Mouse (Mus musculus) heart, postnatal 25 days (tissue): Measurements from ENCODE around the gene Memo1. TPM values are rescaled to one million over a fixed set of nuclear protein-coding genes. Genes with fewer than 3 reads are reported as not detected.
"Not testable (repeated sequence)": the region's sequence is repeated elsewhere in the genome, so short reads cannot be mapped to it uniquely, and the experiment has no call there.

Experiments used
- DNase-seq: peaks from one replicate; pipeline ENCODE4 v3.0.0; 2022; ENCODE audit warnings: low spot score
- intact Hi-C: fragments of 180-260 bp; cut with DNase I; formaldehyde crosslinking; loops from one replicate; pipeline ENCODE4 v1.15.1; 2025
- total RNA-seq, 2 experiments: library from RNA; stranded (reverse); gene quantifications; 2 replicates each; pipeline ENCODE4 v1.2.3; 2021

Gene Memo1
- 10 to 100 TPM; 66.8 to 74.1 TPM for total RNA-seq

DNA sequence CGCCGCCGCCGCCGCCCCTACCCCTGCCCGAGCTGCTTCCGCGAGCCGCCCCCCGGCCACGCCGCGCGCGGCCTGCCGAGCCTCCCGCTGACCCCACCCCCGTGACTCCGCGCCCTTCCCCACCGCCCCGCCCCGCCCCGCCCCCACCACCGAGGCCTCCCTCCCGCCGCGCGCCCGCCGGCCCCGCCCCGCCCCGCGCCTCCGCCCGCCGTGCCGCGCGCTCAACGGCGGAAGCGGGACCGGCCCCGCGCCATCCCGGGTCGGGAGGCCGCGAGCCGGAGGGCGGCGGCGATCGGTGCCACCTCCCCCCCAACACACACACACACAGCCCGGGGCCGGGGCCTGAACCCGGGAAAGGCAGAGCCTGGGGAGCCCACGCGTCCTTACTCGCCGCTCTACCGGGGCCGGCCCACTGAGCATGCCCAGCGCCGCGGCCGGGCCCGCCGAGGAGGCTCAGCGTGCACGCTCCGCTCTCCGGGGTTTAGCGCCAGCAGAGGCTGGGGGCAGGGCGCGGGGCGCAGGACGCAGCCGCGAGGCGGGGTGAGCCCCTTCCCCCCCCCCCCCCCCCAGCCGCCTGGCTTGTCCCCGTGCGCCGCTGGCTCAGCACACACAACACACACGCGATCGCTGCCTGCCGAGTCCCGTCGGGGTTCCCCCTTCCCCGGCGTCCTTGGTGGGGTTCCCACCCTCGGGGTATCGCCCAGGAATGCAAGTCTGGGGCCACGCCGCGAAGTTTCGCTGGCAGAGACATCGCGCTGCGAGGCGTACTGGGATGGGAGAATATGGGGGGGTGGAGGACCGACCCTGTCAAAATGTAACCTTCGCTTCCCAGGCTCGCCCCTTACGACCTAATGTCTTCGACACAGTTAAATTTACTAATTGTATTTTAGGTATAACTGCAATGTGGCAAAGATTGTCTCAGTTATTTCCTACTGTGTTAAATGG lies at the start of gene Memo1:
Gene Memo1, minus strand, starts transcription at position 496 of the 945 bp plus-strand sequence.
- peak; percentile 71 for DNase-seq
- intact Hi-C loops: loop anchor here (2.0 to 5.0 kb wide), 2 partner anchors 44 to 273 kb away; partner anchors contain the start of gene Spast

- no peak for DNase-seq
- intact Hi-C loops: no loop called here
Measured at GRCm38 (mm10) chr17:74341151-74341550, 45.8 kb upstream of the Memo1 start.

DNA sequence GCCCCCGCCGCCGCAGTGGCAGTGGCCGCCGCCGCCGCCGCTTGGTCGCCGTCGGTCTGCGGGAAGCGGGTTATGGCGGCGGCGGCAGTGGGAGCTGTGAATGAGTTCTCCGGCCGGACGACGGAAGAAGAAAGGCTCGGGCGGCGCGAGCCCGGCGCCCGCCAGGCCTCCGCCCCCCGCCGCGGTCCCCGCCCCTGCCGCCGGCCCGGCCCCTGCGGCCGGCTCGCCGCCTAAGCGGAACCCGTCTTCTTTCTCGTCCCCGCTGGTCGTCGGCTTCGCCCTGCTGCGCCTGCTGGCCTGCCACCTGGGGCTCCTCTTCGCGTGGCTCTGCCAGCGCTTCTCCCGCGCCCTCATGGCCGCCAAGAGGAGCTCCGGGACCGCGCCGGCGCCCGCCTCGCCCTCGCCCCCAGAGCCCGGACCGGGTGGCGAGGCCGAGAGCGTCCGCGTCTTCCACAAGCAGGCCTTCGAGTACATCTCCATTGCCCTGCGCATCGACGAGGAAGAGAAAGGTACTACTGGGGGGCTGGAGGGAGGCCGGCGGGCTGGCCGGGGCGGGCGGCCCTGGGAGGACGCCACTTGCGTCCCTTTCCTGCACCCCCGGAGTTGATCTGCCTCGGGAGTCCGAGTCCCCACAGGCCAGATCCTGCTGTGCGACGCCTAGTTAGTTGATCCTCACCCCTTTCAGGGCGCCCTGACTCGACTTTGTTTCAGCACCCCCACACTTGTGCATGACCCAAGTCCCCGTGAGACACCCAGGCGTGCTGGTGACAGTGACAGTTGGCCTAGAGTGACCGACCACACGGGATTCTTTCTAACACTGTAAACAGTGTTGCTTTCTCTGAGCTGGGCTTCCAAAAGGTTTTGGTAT lies 43.9 kb upstream of the Memo1 start, which contains the start of gene Spast:
Gene Spast, plus strand, starts transcription at position 51 of the 868 bp plus-strand sequence.
- intact Hi-C loops: loop anchor here (2.0 kb wide), 1 partner anchor 44 kb away; the partner anchor contains the start of gene Memo1
- DNase-seq: peak; percentile 62

DNA sequence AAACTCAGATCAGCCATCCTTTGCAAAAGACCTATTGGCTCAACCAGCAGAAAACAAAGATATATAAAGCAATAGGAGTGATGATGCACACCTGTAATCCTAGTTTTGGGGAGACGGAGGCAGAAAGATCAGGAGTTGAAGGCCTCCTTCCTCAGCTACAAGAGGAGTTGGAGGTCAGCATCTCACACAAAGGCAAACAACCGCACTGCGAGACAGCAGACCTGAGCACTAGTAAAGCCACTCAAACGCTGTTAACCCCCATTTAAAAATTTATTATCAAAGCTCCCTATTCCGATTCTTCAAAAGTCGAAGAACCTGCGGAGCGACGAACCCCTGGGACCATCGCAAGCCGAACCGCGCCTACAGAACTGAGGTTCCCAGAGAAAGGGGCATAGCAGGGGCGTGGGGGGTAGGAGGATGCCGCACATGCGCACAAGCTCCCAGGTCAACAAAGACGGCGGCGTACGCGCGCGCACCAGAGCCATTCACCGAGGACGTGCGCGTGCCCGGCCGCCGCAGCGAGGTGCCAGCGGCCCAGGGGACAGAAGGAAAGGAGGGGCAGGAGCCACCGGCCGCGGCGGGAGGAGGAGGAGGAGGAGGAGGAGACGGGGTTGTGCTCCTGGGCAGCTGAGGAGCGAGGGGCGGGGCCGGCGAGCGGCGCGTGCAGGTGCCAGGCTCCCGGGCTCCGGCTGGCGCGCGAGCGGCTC lies 43.1 kb upstream of the Memo1 start:
- peak; percentile 88 for DNase-seq
- intact Hi-C loops: loop anchor here (2.0 kb wide), 1 partner anchor 44 kb away; the partner anchor contains the start of gene Memo1

GRCm38 (mm10) chr17:74331049-74331676 lies 35.8 kb upstream of the Memo1 start:
- DNase-seq: no peak
- intact Hi-C loops: no loop called here

DNA sequence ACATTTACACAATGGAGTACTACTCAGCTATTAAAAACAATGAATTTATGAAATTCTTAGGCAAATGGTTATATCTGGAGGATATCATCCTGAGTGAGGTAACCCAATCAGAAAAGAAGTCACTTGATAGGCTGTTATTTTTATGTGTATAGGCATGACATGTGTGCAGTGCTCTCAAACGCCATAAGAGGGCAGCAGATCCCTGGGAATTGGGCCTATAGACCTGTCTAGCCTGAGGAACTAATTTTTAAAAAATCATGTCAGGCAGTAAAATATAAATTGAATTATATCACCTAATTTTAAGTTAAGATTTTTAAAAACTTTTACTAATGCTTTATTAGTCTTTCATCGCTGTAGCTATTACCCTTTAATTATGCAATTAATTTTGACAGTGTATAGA lies 32.8 kb upstream of the Memo1 start:
- intact Hi-C loops, DNase-seq: not testable (repeated sequence)

GRCm38 (mm10) chr17:74327195-74327594 lies 31.9 kb upstream of the Memo1 start:
- DNase-seq, intact Hi-C loops: not testable (repeated sequence)

DNA sequence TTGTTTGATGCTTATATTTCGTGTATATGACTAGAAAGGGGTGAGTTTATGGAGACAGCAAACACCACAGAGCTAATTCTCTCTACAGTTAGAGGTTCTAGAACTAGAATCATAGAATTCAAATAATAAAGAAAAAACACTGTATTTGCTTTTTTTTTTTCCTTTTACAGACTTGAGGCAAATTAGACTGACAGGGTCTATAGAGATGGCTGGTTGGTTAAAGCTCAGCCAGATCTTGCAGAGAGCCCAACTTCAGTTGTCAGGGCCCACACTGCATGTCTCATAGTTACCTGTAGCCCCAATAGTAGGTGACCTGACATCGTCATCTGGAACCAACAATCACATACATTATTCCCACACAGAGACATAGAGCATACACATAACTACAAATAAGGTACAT lies 28.5 kb upstream of the Memo1 start, which contains the start of gene Dpy30:
Gene Dpy30, minus strand, starts transcription at position 101 of the 400 bp plus-strand sequence.
- intact Hi-C loops: no loop called here
- DNase-seq: no peak

DNA sequence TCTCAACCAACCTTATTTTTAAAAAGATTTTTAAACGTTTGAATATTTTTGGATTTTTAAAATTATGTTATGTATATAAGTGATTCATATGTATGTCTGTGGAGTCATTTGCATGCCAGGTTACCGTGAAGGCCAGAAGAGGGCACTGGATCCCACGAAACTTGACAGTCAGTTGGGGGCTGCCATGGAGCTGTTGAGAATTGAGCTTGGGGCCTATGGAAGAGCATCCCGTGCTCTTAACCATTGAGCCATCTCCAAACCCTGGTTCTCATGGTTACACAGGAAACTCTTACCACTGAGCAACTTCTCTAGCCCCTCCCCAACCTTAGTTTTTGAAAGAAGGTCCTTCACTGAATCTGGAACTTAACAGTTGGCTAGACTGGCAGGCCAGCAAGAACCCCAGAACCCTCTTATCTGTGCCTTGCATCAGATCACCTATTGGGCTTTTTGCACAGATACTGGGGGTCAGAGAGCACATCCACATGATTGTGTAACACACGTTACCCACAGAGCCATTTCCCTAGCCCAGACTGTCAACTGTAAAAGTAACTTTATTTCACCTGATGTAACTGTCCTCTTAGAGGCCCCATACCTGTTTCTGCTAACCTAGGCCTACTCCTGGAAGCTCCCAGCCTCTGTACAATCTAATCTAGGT lies 27.2 kb upstream of the Memo1 start:
- intact Hi-C loops: no loop called here
- no peak for DNase-seq

DNA sequence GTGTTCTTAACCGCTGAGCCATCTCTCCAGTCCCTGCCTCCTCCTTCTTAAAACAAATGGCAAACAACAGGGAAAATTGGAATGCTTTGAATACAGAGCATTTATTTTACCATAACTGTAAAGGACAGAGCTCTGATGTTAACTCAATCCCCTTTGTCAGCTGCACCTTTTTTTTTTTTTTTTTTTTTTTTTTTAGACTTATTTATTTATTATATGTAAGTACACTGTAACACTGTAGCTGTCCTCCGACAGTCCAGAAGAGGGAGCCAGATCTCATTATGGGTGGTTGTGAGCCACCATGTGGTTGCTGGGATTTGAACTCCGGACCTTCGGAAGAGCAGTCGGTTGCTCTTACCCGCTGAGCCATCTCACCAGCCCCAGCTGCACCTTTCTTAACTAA lies 23.4 kb upstream of the Memo1 start:
- intact Hi-C loops: loop anchor here (5.0 kb wide), 1 partner anchor 296 kb away; no protein-coding TSS in a partner anchor

GRCm38 (mm10) chr17:74316309-74316863 lies 21.1 kb upstream of the Memo1 start:
- intact Hi-C loops: loop anchor here (5.0 kb wide), 1 partner anchor 294 kb away; no protein-coding TSS in a partner anchor
- peak; percentile 85 for DNase-seq

More for the DNA sequence above, 23.4 kb upstream of the Memo1 start:
- no peak for DNase-seq

DNA sequence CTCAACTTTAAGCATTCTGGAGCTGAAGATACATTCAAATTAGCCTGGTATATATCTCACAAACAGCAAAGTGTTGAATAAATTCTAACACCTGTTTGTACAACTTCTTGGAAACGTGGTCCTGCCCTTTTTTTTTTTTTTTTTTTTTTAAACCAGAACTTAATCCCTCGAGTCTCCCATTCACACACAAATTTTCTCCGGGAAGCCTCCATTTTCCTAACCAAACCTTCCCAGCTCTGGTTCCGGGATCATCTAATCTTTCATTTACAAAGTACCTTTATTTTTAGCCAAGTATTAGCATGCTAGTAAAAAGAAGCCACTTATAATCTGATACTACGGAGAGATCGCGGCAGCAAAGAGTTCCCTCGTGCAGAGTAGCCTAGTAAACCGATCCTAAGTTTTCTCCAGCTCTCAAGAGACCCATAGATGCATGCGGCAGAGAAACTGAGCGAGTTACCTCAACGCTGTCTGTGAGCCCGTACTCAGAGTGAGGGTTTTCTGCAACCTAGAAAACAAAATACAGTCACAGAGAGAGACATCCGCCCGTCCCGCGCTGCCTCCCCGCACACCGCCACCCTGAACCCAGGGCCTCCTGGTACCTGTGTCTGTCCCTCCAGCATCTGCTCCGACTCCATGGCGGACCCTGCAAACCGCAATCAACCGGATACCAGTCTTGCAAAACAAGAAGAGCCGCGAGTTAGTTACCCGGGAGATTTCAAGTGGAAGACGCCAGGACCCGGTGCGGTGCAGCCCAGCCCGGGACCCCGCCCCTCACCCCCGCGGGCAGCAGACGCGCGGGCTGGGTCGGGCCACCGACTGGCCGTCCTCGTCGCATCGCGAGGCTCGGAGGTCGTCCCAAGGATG lies 20.4 kb upstream of the Memo1 start:
- intact Hi-C loops: loop anchor here (2.0 to 5.0 kb wide), 2 partner anchors 17 to 293 kb away; no protein-coding TSS in a partner anchor
- DNase-seq: no peak

DNA sequence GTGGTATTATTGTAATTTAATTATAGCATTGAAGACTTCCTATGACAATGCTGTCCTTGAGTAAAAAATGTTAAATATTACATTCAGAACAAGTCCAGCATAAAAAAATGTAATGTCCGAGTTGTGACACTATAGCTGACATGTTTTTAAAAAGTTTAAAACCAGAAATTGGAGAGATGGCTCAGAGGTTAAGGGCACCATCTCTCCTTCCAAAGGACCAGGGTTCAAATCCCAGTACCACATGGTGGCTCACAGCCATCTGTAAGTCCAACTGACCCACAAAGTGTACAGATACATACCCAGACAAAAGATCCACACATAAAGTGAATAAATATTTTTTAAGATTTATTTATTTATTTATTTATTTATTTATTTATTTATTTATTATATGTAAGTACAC lies 10.7 kb upstream of the Memo1 start:
- intact Hi-C loops: no loop called here
- no peak for DNase-seq

- intact Hi-C loops: no loop called here
- no peak for DNase-seq
Measured at GRCm38 (mm10) chr17:74305616-74306015, 10.3 kb upstream of the Memo1 start.

GRCm38 (mm10) chr17:74304060-74304459 lies 8.7 kb upstream of the Memo1 start:
- intact Hi-C loops: no loop called here
- DNase-seq: no peak

DNA sequence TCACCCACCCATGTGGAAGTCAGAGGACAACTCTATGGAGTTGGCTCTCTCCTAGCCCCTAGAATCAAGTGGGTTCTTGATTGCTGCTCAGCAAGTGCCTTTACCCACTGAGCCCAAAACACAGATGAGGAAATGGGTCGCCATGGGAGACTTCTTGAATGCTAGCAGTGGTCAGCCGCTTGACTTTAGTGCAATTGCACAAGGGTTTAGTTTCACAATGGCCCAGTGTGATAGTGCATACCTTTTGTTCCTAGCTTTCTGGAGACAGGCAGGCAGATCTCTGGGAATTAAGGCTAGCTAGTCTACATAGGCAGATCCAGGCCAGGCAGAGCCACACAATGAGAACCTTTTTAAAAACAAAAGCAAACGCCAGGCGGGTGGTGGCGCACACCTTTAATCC lies 4.8 kb upstream of the Memo1 start:
- intact Hi-C loops: no loop called here

DNA sequence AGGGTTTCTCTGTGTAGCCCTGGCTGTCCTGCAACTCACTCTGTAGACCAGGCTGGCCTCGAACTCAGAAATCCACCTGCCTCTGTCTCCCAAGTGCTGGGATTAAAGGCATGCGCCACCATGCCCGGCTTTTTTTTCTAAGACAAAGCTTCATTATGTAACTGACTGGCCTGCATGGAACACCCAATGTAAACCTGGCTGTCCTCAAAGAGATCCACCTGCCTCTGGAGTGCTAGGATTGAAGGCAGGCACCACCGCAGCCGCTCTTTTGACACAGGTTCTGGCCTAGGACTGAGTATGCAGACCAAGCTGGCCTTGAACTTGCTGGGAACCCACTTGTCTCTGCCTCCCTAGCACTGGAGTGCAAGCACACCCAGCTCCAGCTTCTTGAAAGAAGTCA lies 1.7 kb upstream of the Memo1 start:
- DNase-seq: not testable (repeated sequence)
- intact Hi-C loops: loop anchor here (5.0 kb wide), 1 partner anchor 275 kb away; no protein-coding TSS in a partner anchor

More for the DNA sequence above, 4.8 kb upstream of the Memo1 start:
- DNase-seq: no peak
